Mouse (Mus musculus): ENCODE results near the gene Dner.

The Dner gene

DNA sequence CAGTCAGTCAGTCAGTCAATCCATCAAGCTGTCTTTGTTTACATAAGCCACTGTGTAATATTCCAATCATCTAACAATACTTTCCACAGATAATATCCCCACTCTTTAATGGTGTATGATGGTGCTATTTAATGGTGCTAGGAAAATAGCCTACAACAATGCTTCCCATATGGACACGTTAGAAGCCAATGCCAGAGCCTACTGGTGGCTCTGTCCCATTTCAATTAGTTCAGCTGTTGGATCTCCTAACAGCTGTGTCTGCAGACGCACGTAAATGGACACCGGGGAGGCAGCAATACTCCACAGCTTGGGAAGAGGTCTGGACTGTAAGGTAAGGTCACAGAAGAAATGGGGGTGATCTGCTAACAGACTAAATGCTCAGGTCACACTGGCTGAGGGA, 171.6 kb downstream of the Dner start:
- no peak for DNase-seq

DNA sequence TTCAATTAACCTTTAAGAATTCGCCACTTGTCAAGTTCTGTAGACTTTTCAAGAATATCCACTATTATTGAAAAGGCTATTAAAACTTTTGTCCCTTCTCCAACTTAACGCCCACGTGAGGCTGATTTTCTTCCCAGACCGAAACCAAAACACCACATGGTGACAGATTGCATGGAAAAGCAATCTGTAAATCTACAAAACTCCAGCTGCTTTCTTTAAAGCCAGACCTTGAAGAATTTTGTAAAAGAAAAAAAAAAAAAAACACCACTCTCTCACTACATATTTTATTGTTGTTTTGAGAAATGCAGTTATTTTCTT, 173.1 kb downstream of the Dner start:
- DNase-seq, result peak; percentile 13

DNA sequence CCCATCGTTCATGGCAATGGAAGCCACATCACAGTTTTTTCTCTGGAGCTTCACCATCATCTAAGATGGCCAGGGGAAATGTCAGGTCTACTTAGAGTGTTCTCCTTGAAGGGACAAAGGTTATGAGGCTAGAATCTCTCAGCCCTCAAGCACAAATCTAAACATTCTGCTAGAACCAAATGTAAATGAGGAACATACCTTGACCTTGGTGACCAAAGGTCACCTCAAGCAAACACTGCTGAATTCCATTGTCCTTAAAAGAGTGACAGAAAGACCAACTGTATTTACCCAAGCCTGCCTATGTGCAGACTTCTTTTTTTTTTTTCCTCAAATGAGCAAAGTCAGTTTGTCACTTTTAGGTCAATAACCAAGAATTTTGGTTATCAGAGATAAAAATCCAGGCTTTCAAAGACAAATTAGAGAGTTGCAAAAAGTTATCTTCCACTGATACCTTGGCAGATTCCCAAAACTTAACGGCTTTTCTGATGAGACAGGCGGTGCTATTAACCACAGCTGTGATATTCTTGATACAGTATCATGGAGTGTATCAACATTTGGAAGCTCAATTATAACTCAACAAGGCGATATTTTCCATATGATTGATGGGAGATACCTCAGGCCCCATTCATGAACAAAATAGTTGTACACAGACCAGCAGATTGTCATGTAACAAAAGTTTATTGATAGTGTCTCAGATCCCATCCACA, 173.6 kb downstream of the Dner start:
- no peak for DNase-seq

DNA sequence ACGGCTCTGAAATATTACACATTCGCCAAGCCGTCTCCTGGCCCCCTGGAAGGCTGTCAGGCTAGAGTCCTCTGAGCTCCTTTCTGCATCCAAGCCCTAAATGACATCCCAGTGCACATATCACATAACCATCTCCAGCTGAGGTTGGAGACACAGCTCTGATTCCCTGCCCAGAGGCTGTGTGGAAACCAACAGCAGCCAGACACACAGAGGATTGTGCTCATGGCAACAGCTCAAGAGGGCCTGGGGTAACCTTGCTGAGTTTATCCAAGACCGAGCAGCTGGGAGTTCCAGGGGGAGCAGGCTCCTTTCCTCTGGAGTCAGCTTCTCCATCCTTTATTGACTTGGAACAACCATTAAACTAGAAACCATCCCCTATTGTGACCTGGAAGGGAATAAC, 177.7 kb downstream of the Dner start:
- DNase-seq, result peak; percentile 3

DNA sequence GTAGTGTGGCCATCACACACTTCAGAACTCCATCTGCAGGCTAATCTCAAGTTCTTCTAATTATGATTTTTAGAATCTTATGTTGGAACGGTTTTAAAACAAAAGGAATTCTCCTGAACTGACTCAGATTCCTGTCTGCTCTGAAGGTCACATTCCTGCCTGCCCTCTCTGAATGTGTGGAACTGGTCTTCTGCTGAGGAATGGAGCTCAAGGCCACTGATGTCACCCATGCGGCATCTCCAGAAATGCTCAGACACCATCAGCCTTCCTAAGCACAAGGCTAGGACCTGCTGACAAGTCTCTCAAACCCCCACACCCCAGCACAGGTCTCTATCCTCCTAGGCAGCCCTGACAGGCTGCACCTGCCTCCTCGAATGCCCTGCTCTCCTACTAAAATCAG, 182.8 kb downstream of the Dner start:
- no peak for DNase-seq

DNA sequence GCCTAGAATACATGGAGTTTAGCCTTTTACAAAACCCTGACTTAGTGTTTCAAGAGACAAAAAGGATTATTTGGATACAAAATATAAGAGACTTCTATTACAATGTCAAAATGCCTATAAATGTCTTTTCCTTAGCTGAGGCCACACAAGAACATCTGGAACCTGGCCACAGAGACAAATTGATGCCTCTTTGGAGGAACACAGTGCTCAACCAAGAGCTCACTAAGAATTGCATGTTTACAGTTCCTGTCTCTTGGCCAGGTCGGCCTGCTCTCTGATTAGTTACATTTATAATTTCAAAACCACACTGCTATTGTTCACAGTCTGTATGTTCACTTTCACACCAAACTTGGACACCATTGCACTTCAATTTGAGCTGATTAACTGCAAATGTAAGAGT, 187.5 kb downstream of the Dner start:
- no peak for DNase-seq

DNA sequence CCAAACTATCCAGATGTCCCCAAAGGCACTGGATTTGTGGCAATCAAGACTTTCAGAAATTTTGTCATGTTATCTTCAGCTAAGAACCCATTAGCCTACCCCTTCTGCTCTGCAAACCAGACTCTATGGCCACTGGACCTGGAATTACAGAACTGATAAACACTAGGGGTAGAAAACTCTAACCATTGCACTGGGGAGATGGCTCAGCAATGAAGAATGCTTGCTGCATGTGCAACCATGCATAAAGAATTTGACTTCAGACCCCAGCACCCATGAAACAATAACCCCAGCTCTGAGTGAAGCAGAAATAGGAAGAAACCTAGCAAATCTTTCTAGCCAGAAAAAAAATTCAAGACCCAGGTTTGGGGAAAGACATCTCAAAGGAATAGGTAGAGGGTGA, 188.5 kb downstream of the Dner start:
- no peak for DNase-seq

DNA sequence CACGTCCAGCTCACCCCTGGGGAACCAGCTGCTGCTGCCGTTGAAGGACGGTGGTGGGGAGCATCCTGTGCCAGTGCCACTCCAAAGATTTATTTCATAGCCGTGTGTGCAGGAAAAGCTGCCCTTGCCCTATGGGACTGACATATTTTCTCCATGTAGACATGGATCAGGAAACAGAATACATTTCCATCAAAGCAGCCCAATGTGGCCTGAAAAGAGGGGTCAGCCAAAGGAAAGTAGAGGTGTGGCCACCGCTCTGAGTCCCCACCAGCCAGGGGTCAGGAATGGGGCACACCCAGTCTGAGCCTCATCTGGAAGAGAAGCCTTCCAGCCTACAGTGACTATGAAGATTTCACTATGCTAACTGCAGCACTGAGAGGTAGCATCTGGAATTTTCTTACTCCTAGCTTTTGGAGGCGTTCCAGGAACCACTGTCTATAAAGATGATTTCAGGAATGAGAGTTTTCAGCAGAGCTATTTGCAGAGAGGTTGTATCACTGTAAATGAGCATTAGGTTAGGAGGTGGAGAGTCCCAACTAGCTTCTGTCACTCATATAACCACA, 189.0 kb downstream of the Dner start:
- peak; percentile 4 for DNase-seq

DNA sequence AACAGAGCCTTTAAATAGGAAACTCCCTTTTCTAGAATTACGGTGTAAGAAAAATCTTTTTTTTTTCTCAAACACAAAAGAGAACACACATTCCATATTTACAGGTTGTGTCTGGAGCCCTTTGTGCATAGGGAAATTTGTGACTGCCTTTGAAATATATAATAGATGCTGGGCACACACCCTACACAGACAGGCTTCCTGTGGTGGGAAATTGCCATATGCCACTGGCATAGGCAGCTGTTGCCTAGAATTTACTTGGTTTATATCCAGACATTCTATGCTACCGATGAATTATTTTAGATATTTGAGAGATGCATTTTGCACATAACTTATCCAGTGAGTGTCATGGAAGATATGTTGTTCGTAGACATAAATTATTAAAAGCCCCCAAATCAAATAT, 195.3 kb downstream of the Dner start:
- no peak for DNase-seq

DNA sequence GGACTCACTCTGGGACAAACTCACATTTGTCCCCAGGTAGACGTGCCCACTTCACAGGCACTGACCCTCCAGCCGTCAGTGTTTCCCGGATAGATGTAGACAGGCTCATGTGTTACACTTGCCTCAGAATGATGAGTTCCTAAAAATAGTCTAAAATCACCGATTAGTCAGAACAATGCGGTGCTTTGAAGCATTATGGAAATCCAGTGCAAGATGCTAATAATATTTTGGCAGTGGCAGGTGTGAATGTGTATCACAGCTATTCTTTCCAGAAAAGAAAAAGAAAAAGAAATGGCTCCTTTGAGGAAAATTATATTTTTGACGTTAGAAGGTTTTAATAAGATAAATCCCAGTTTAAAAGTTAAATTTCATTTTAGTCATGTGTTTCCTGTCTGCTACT, 204.3 kb downstream of the Dner start:
- no peak for DNase-seq

DNA sequence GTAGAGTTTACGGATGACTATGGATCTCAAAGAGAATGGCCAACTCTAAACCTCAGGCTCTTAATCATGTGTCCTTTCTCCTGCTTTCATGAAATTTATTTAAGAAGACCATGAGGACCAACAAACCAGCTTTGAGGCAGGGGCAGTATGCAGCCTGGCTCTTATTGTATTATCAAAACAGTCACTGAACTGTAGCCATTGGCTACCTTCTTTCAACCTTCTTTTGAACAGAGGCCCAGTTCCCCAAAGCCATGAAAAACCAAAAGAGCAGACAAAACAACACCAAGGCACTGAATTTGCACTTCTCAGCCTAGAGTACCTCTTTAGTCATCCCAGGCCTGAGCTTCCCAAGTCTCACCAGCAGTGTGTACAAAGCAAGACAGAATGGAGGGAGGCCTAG, 207.5 kb downstream of the Dner start:
- no peak for DNase-seq

DNA sequence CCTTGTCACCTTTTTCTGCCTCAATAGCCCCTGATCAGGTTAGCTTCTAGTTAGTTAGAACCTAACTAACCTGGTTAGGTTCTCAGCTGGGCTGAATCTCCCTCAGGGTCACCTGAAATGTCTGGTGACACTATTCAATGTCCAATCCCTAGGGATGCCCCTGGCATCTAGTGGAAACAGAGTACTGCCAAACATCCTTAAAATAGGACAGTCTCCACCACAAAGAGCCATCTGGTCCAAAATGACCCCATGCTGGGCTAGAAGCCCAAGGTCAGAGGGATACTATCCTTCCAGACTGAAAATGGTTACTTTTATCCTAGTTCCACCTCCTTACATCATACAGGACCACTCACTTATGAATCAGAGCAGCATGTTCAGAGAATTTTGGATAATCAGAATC, 211.0 kb downstream of the Dner start:
- no peak for DNase-seq

DNA sequence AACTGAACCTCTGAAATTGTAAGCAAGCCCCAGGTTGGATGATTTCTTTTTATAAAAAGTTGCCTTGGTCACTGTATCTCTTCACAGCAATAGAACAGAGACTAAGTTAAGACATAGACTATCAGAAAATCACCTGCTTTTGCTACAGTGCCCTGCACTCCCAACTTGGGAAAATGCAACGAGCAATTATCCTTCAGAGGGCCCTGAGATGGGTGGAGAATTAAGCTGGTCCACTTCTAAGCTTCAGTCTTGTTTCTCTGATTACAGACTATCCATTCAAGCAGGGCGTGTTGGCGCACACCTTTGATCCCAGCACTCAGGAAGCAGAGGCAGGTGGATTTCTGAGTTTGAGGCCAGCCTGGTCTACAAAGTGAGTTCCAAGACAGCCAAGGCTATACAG, 211.4 kb downstream of the Dner start:
- DNase-seq, result no peak

DNA sequence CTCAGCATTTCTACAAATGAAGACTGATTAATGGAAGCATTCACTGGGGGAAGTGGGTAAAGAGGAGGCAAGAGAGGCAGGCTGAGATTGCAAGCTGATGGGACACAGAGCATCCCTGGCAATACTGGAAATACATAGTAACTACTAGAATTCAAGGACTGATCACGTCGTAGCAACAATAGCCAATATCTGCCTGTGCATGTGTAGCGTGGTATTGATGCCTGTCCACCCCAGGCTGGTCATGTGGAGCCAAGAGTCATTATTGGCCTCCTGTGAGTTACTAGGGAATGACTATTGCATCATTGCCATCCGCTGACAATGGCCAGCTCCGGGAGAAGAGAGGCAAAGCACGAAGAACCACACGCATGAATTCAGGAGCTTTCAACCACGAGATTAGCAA, 216.0 kb downstream of the Dner start:
- no peak for DNase-seq

DNA sequence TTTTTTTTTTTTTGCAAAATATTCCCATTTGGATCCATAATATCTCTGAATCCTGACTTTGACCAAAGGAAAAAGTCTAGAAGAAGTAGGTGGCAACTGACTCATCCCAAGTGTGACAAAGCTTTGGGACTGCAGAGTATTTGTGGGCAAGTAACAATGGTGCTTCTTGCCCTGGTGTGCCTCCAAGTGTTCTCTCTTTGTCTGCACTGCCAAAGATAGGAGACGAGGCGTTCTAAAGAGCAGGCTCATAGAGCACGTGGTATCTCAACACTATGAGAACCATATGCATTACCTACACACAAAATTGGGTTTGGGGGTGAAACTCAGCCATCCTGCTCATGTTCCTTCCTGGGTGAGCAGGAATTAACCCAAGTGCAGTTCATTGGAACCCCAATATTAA, 221.7 kb downstream of the Dner start:
- no peak for DNase-seq

DNA sequence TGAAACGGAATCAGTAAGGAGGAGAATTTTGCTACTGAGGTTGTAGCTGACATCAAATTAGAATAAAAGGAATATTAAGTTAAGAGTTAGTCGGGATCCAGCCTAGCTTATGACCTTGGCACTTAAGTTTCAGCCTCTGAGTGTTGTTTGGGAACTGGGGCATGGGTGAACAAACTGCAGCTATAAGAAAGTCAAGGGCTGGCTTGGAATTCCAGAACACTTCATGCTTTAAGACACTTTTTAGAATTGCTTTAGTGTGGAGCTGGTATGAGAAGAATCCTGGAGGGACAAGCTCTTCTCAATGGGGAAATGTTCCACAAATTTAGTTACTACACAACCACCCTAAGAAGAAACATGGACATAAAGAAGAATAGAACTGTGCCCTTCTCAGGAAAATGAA, 223.8 kb downstream of the Dner start:
- DNase-seq, result no peak

DNA sequence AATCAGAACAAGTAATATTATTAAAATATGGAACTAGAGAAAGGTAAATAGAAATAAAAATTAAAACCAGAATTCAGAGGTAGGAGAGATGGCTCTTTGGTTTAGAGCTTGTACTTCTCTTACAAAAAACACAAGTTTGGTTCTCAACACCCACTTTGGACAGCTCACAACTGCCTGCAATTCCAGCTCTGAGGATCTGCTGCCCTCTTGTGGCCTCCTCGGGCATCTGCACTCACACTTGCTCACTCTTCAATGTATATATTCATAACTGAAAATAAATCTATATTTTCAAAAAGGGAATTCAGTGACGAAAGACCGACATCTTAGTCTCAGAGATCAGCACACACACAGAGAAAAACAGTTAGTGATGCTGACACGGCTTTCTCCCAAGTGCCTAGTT, 225.7 kb downstream of the Dner start:
- no peak for DNase-seq

DNA sequence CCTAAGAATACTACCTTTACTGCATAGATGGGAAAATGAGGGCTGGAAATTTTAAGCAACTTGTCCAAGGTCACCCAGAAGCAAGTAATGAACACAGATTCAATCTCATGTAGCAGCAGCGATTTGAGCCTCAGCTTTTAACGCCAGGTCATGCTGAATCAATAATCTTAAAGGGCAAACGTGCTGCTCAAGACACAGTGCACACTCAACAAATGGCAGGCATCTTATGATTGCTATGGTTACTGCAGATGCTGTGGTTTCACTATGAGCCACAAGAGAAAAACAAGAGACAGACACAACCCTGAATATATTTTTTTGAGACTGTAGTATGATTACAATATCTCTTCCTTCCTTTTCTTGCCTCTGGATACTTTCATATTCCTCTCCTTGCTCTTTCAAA, 228.4 kb downstream of the Dner start:
- DNase-seq, result no peak

DNA sequence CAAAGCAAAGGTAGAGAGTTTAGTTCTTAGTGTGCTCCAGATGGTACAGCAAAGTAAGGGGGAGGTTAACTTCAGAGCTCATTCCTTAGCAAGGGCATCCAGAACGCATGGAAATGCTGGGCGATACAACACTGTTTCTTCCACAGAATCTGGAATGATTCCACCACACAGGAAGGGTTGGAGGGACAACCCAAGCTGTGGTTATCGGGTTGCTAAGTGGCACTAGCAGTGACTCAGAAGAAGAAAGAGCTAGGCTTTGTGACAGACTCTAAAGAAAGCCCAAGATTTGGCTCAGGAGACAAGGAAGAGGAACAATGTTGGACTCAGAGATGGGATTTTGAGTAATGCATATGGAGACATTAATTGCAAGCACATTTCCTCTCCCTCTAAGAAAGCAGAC, 231.3 kb downstream of the Dner start:
- peak; percentile 7 for DNase-seq

DNA sequence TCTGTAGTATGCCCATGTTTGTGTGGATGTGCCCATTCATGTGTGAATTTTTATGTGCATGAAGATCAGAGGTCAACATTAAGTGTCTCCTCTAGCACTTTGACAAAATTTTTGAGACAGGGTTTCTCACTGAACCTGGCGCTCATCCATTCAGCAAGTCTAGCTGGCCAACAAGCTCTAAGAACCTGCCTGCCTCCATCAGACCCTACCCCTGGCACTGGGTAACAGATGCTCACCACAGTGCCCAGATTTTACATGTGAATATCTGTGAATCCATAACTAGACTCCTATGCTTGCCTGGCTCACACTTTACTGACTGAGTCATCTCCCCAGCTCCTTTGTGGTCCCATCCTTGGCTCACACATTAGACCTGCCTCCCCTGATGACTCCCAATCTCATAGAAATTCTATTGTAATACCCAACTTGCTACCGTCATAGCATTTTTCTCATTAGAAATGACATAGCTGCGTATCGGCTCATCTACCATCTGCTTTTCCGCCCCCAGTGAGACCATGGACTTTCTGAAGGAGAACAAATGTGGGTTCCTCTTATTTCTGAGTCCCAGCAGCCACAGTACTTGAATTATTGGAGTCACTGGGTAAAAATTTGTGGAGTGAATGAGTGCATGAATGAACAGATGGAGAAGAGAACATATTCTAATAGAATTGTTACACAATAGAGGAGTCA, 231.9 kb downstream of the Dner start:
- DNase-seq, result no peak

DNA sequence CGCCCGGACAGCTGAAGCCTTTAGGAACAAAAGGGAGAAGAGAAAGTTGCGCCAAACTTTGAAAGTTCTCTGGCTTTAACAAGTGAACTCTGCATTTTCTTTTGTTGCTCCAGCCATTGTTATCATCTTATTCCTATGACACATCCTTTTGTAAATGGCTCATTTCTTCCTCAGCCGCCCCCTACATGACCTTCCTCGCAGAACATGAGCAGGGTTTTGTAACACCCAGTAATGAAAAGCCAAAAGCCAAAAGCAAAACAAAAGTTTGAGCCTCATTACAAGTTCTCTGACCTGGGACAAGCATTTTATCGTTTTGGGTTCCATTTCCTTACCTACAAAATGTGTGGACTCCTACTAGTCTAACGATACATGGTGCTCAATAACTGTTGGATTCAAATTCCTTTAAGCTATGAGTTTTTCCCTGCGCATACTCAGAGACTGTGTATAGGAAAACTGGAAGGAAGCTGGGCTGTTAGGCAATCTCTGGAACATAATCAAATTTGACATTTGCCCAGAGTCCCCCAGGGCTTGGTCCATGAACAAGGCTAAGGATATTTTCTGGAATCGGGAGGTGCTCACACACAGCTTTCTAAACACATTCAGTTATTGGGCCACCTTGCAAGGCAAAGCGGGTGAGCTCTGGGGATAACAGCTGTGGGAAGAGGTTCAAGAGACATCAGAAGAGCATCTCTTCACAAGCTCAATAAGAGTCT, 246.3 kb downstream of the Dner start:
- DNase-seq, result peak; percentile 34

DNA sequence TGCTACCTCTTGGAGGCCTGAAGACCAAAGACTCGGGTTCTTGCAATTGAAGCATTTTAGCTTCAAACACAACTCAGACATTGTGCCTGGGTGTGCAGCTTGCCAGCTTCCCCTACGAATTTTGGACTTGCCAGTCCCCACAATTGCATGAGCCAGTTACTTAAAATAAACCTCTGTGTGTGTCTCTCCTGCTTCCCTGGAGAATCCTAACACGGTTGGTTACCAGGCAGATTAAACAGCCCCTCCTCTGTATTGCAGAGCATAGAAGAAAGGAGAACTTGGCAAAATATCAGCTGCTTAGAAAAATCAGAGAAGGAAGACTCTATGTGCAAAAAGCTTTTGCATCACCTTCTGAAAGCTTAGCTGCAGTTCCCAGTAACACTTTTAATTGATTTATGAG, 252.4 kb downstream of the Dner start:
- DNase-seq, result peak; percentile 12

DNA sequence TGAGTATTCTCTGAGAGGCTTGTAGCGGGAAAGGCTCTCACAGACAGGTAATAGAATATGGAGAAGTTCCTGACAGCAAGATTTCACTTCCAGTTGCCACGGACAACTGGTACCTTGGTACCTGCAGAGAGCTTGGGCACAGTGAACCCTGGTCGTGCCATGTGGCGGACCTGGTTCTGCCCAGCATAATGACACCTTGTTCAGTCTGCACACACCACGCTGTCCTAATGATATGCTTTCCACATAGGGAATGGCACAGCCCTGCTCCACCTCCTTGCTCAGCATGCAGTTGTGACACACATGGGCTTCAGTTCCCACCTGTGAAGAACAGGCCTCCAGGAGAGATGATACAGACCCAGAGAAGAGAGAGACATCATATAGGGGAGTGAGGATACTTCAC, 253.0 kb downstream of the Dner start:
- DNase-seq, result no peak

DNA sequence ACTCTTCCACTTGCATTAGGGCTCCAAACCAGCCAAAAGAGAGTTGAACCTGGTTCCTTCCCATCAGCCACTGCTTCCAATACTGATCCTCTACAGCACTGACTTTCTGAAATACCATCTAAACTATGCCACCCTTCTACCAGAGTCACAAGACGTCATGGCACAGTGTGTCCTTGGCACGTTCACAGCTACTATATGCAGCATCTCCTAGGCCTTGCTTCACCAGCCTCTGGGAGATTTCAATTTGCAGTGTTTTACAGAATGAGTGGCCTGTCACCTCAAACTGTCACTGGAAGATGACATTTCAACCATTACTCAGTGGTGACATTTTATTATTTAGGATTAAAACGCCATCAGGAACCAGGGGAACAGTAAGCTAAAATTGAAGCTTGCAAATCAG, 254.6 kb downstream of the Dner start:
- no peak for DNase-seq
